Mouse (Mus musculus): Measurements from ENCODE around the gene Myb.

DNA sequence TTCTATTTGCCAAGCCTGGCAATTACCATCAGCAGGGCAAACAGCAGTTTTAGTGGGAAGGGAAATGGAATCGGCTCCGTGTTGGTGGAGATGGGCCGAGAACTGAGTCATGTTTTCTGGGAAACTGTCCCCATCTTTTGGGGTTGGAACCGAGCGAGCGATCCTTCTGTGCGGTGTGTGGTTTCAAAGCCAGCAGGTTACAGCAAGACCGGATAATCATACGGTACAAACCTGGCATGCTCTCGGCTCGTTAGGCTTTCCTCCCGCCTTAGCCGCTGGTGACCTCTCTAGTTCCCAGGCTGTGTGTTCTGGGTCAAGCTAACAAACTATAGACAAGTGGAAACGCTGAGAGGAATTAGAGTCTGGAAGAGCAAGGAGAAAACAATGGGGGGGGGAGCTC, 65.2 kb downstream of the Myb start:
- no peak for TF ChIP-seq CTCF (IDR thresholded peaks at IDR 0.05; ENCODE audit: control insufficient read depth, insufficient read depth, low read length)
- no peak for TF ChIP-seq POLR2A (IDR thresholded peaks at IDR 0.05; ENCODE audit: borderline replicate concordance, control insufficient read depth, low read depth, low read length)

Data from bone marrow, adult 2 months (tissue).